Mouse (Mus musculus) layer of hippocampus, postnatal 36 days (tissue): ENCODE results near the gene Smim4. TPM values are rescaled to one million over a fixed set of nuclear protein-coding genes. Genes with fewer than 3 reads are reported as not detected.
A peak's percentile ranks its signal among the peaks of the same experiment; 100 is the strongest.

Source experiments
- DNase-seq, 2 experiments: peaks; one replicate each; pipeline ENCODE4 v3.0.0; 2022
- total RNA-seq, 2 experiments: library from RNA; stranded (reverse); gene quantifications; 2 replicates each; pipeline ENCODE4 v1.2.3; 2021

Gene Smim4
- total RNA-seq, 2 experiments from 2014 or later = 24.6 to 27.7 TPM

- DNase-seq = no peak
Measured at GRCm38 (mm10) chr14:31138219-31138896, 9.6 kb upstream of the Smim4 start.

DNA sequence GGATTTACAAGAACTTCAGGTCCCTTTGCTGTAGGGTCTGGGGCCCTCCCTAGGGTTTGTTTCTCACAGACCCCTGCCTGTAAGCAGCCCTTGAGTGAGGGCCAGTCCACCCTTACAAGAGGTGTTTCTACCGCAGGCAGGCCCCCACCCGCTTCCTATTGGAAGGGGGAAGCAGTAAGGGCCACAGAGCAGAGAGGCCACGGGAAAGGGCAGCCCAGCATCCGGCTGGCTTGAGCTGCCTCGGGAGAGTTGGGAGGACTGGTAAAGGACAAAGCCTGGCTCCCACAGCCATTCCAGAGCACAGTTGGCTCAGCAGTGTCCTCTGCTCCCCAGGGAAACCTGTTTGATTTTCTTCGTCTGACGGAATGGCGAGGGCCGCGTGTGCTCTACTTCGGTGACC, 9.0 kb upstream of the Smim4 start:
- DNase-seq = no peak

GRCm38 (mm10) chr14:31137281-31137595, 8.5 kb upstream of the Smim4 start:
- no peak for DNase-seq

DNA sequence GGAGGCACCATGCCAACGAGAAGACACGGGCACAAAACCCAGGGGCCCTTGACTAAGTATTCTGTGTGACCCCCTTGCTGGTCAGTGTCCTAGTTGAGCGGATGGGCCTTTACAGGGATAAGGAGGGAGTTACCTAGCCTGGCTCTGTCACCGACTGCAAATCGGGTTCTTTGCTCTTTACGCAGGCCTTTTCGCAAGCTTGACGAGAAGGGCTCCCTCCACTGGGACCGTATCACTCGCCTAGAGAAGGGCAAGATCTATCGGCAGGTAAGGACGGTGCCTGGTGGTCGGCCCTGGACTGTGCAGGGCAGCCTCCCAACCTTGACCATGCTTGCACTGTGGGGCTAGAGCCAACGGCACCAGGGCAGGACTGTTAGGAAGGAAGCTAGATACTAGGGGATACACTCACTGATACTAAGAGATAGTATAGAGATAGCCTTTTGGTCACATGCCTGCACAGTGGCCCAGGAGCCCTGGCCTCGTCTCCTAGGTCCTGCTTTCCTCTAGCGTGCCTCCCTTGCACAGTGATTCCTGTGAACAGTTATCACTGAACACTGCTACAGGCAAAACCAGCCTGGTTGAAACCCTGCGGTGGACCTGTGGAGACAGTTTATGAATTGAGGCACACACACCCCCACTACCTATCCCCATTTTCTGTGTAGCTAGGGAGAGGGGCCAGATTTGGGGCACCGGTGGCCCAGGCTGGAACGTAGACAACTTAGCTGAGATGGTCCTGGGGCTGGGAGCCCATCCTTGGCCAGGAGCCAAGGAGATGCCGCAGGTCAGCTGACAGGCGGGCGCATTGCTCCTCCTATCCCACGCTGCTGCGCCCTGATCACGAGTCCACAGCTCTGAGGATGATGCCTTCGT, 7.9 kb upstream of the Smim4 start:
- DNase-seq = no peak

- DNase-seq = no peak
Measured at GRCm38 (mm10) chr14:31135495-31136410, 7.0 kb upstream of the Smim4 start.

DNA sequence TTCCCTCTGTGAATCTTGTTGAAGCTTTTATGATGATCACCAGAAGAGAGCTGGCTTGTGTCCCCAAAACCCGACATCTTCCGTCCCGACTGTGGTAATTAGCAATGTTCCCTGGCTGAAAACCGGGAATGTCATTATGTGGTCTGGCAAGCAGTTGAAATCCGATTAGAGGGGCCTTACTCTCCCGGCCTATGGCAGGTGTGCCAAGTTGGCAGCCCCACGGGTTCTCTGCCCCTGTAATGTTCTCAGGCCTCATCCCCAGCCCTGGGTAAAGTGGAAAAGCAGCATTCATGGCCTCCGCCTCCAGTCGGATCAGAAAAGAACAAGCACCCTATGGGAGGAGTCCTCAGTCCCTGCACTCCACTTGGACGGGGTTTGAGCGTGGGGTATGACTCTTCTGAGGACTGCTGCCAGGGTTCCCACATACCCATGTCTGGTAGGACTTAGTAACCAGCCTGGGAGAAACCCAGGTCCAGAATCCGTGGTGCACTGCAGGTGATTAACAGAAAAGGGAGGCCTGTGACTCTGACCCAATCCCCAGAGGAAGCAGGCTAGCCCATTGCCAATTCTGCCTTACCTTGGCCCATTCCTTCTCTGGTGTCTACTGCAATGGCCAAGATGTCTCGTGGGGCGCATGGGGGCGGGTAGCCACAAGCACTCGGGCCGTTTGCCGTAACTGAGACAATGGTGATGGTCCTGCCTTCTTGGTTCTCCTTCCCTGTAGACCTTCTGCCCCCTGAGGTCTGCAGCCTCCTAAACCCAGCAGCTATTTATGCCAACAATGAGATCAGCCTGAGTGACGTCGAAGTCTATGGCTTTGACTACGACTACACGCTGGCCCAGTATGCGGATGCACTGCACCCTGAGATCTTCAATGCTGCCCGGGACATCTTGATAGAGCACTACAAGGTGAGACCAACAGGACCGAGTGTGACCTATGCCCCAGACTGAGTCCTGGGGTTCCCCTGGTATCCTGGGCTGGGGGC, 5.6 kb upstream of the Smim4 start:
- DNase-seq = no peak

DNA sequence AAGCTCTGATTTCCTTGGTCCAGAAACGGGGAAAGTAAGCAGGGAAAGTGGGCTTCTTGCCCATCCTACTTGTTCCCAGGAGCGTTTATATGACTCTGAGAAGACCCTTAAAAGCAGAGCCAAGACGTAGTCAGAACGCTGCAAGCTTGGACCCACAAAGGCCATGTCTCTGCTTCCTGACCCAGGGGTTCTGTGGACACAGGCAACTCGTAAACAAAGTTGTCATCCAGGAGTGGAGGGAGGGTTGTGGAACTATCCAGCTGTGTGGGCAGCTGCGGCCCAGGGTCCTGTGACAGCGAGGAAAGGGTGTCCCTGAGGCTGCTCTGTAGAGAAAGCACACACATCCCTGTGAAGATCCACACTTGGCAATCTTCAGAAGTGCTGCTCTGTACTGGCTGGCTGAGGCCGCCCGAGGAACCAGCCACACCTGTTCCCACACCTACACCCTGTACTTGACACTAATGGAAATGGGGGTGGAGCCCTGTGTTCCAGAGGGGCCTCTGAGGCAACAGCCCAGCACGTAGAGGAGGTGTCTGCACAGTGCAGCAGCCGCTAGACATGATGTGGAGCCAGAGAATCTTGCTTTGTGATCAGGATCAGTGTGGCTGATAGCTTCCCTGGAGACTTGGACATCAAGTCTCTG, 4.4 kb upstream of the Smim4 start:
- DNase-seq = no peak

DNA sequence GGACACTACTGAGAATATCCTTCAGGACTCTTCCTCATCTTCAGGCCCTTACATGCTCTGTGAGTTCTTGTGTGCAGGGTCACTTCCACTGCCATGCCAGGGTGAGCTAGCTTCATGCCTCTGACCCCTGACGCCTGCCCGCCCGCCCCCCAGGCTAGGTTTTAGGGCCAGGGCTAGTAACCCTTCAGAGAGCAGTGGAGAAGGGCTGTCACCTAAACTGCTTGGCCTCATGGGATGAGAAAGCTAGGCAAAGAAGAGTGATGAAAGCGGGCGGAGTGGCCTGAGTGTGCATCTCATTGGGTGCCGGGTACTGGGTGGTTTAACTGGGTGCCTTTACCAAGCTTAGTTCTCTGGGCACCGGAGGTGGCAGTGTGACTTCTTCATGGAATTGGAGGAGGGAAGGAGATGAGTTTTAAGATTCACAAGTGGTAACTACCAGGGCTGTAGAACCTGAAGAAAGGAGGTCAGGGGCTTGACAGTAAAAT, 3.8 kb upstream of the Smim4 start:
- no peak for DNase-seq

DNA sequence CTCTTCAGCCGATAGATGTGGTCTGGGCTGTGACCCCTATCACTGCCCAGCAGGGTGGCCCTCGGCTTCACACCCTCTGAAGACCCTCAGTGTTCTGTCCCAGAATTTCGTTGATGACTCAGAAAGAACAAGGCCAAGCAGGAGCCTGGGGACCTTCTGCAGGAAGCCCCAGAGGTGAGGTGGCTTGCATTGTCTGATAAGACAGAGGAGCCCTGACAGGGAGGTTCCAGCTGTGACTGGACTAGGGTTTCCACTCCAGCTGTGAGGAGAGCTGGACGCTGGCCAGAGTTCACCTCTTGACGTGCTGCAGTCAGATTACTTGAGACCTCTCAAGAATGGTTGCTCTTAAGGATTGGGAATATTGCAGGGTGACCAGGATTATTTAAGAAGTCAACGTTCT, 3.3 kb upstream of the Smim4 start:
- DNase-seq = no peak

- DNase-seq = no peak
Measured at GRCm38 (mm10) chr14:31131272-31131821, 2.6 kb upstream of the Smim4 start.

GRCm38 (mm10) chr14:31130236-31131220, 1.8 kb upstream of the Smim4 start, which contains the start of gene Nt5dc2:
TSS of gene Nt5dc2 (plus strand) at chr14:31131053.
- DNase-seq = peak; percentile 66 to 72

- no peak for DNase-seq
Measured at GRCm38 (mm10) chr14:31129326-31130235, 825 bp upstream of the Smim4 start.

- DNase-seq = peak; percentile 32 to 35
Measured at GRCm38 (mm10) chr14:31128101-31128825, 493 bp downstream of the Smim4 start.

- DNase-seq = no peak
Measured at GRCm38 (mm10) chr14:31126826-31127225, 1.9 kb downstream of the Smim4 start.

GRCm38 (mm10) chr14:31125106-31126075, 3.4 kb downstream of the Smim4 start:
- no peak for DNase-seq

GRCm38 (mm10) chr14:31115522-31115921, 13.2 kb downstream of the Smim4 start:
- no peak for DNase-seq
